Mouse (Mus musculus) forebrain, embryonic 14.5 days (tissue): ENCODE data around the gene Ptpn23. TPM values are rescaled to one million over a fixed set of nuclear protein-coding genes. Genes with fewer than 3 reads are reported as not detected.
"Not testable (repeated sequence)": the region's sequence is repeated elsewhere in the genome, so short reads cannot be mapped to it uniquely, and the experiment has no call there.

ENCODE experiments used
- ATAC-seq: fragments of 200-750 bp; cut with Nextera tagmentation; 2 replicates; pipeline ENCODE4 v1.8.0; 2017; ENCODE audit warnings: mild to moderate bottlenecking, moderate library complexity
- DNase-seq: peaks from one replicate; pipeline ENCODE4 v3.0.0-alpha.2; 2015; ENCODE audit warnings: low spot score
- H3K27ac ChIP-seq: fragments of 300-500 bp; sonication (generic); 2 replicates; pipeline ENCODE4 v1.5.1; 2014; ENCODE audit warnings: low read depth, mild to moderate bottlenecking, control low read depth, low read length, moderate library complexity
- H3K27me3 ChIP-seq: fragments of 300-500 bp; sonication (generic); replicated peaks from 2 replicates; pipeline ENCODE4 v1.6.1; 2014; ENCODE audit warnings: low read length, control low read depth, mixed read lengths; ENCODE audit not compliant: control insufficient read depth, insufficient read depth
- H3K36me3 ChIP-seq: fragments of 300-500 bp; sonication (generic); 2 replicates; pipeline ENCODE4 v1.6.1; 2014; ENCODE audit warnings: low read length, control low read depth; ENCODE audit not compliant: control insufficient read depth, insufficient read depth
- H3K4me1 ChIP-seq: fragments of 300-500 bp; sonication (generic); 2 replicates; pipeline ENCODE4 v1.6.1; 2014; ENCODE audit warnings: antibody characterized with exemption, low read length, control low read depth; ENCODE audit not compliant: control insufficient read depth, insufficient read depth
- H3K4me2 ChIP-seq: fragments of 300-500 bp; sonication (generic); 2 replicates; pipeline ENCODE4 v1.6.1; 2014; ENCODE audit warnings: mild to moderate bottlenecking, control low read depth, low read length
- H3K4me3 ChIP-seq: fragments of 300-500 bp; sonication (generic); 2 replicates; pipeline ENCODE4 v1.5.1; 2014; ENCODE audit warnings: low read depth, low read length, control low read depth
- H3K9ac ChIP-seq: fragments of 300-500 bp; sonication (generic); 2 replicates; pipeline ENCODE4 v1.6.1; 2014; ENCODE audit warnings: mild to moderate bottlenecking, low read length, control low read depth, moderate library complexity
- H3K9me3 ChIP-seq: fragments of 300-500 bp; sonication (generic); replicated peaks from 2 replicates; pipeline ENCODE4 v1.6.1; 2016; ENCODE audit warnings: low read length, control low read depth, mixed read lengths; ENCODE audit not compliant: control insufficient read depth
- WGBS: fragments of 180-500 bp; shearing (Covaris S2); extraction: QIAGEN DNeasy Blood & Tissue Kit; methylation state at CpG from one replicate; pipeline ENCODE4 v1.1.7; 2014; 5-methylcytosine and 5-hydroxymethylcytosine counted together
- polyA plus RNA-seq: library from polyadenylated mRNA; unstranded; fragments of >200 nt; fragmentation: Nextera tagmentation; extraction: Ambion mirVana; gene quantifications from 2 replicates; pipeline ENCODE4 v1.2.1, GENCODE M21; 2014

Gene Ptpn23
- polyA plus RNA-seq, 1 experiment from 2014 or later = 13.1 TPM

DNA sequence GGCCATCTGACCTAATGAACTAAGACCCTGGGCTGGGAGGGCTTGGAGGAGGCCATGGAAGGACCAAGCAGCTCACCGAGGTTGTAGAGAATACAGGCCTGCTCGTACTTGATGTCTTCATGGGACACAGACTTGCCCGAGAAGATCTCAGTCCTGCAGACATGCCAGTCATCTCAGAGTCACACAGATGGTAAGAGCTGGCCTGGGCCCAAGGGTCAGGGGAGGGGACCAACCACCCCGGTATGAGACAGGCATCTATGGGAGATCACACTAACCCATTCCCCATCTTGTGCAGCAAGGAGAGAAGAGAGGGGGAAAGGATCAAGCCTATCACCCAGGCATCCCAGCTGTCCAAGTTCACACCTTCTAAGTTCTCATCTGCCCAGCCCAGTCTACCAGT, 14.7 kb downstream of the Ptpn23 start:
- Histone ChIP-seq H3K27ac (no peak overlapping the region), H3K9ac (no peak overlapping the region), H3K4me3 (no peak overlapping the region), H3K9me3 (no peaks in the 10 kb centered on the region), H3K27me3 (no peaks in the 10 kb centered on the region), H3K4me2 (no peak overlapping the region), H3K4me1 (no peaks in the 10 kb centered on the region), H3K36me3 (peaks cover 92% of the 10 kb centered on the region)
- ATAC-seq (no peak), DNase-seq (no peak)
- WGBS = 89% methylated on average over 4 of the region's 4 CpGs

DNA sequence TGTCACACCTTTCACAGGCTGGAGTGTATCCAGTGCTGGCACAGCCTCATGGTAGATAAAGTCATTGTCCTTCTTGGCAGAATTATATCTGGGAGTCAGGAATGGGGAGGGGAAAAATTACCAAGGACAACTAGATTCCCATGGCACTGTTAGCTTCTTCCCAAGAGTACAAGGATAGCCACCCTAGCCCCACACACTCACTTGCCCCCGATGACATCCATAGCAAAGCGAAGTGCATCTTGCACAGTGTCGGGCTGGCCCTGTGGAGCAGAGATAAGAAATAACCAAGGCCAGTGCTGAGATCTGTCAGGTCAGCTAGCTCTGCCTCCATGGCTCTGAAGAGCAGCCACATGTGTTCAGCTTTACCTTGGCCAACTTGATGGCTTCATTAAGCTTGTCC, 17.2 kb downstream of the Ptpn23 start:
- no peak for ATAC-seq
- 95% methylated on average over 3 of the region's 3 CpGs for WGBS

DNA sequence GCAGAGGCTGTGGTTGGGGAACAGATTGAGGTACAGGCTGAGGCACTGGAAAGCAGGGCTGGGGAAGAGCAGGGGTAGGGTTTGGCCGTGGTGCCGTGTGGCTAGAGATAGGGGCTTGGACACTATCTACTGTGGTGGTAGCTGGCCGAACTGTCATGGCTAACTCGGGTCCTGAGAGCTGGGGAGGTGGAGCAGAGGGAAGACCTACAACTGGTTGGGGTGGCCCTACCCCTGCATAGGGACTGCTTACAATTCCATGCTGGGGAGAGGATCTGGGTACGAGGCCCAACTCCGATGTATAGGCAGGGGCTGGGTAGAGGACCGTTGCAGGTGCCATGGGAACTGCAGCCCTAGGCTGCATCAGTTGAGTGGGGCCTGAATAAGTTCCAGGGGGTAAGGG, 20.0 kb downstream of the Ptpn23 start:
- H3K9me3 ChIP-seq = no peaks in the 10 kb centered on the region
- H3K4me3 ChIP-seq = no peak overlapping the region
- H3K9ac ChIP-seq = no peak overlapping the region
- no peaks in the 10 kb centered on the region for H3K27me3 ChIP-seq
- H3K4me2 ChIP-seq = no peak overlapping the region
- ATAC-seq = no peak
- no peak overlapping the region for H3K27ac ChIP-seq
- H3K4me1 ChIP-seq = no peaks in the 10 kb centered on the region
- DNase-seq = no peak
- WGBS = 96% methylated on average over 7 of the region's 7 CpGs
- H3K36me3 ChIP-seq = peaks cover 98% of the 10 kb centered on the region

More for the DNA sequence above, 17.2 kb downstream of the Ptpn23 start:
- no peak overlapping the region for H3K27ac ChIP-seq
- no peaks in the 10 kb centered on the region for H3K4me1 ChIP-seq
- no peak overlapping the region for H3K9ac ChIP-seq
- no peaks in the 10 kb centered on the region for H3K9me3 ChIP-seq
- no peak overlapping the region for H3K4me2 ChIP-seq
- H3K4me3 ChIP-seq = no peak overlapping the region
- peaks cover 95% of the 10 kb centered on the region for H3K36me3 ChIP-seq
- no peaks in the 10 kb centered on the region for H3K27me3 ChIP-seq
- no peak for DNase-seq

DNA sequence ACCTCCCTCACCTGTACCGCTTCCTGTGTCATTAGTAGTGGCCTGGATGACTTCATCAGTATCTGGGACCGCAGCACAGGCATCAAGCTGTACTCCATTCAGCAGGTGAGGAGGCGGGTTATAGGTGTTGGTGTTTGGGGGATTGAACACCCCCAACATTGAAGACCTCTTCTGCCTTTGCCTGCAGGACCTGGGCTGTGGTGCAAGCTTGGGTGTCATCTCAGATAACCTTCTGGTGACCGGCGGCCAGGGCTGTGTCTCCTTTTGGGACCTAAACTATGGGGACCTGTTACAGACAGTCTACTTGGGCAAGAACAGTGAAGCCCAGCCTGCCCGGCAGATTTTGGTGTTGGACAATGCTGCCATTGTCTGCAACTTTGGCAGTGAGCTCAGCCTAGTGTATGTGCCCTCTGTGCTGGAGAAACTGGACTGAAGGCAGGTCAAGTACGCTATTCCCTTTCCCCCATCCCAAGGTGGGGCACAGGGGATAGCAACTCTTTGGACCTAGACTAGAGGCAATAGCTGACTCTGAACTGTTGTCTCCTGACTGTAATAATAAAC, 23.6 kb downstream of the Ptpn23 start:
- Histone ChIP-seq H3K27me3 (no peaks in the 10 kb centered on the region), H3K9me3 (no peaks in the 10 kb centered on the region), H3K4me3 (no peak overlapping the region), H3K9ac (no peak overlapping the region), H3K4me2 (no peak overlapping the region), H3K27ac (no peak overlapping the region), H3K36me3 (peaks cover 98% of the 10 kb centered on the region), H3K4me1 (no peaks in the 10 kb centered on the region)
- 86% methylated on average over 7 of the region's 7 CpGs for WGBS
- DNase-seq (no peak), ATAC-seq (no peak)

DNA sequence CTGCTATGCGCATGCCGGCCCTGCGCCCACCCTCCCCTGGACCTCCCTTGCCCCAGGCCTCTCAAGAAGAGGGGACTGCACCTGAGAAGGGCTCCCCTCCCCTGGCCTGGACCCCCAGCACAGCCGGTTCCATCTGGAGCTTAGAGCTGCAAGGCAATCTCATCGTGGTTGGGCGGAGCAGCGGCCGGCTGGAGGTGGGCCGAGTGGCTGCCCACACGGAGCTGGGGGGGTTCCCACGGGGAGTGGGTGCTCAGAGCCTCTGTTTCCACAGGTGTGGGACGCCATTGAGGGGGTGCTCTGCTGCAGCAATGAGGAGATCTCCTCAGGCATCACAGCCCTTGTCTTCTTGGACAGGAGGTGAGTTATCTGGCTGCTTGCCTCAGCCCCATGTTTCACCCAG, 26.7 kb downstream of the Ptpn23 start:
- H3K36me3 ChIP-seq = peaks cover 93% of the 10 kb centered on the region
- H3K4me3 ChIP-seq = no peak overlapping the region
- ATAC-seq = no peak
- H3K4me2 ChIP-seq = no peak overlapping the region
- no peaks in the 10 kb centered on the region for H3K9me3 ChIP-seq
- H3K27me3 ChIP-seq = no peaks in the 10 kb centered on the region
- DNase-seq = no peak
- no peak overlapping the region for H3K27ac ChIP-seq
- H3K4me1 ChIP-seq = no peaks in the 10 kb centered on the region
- WGBS = 91% methylated on average over 12 of the region's 12 CpGs
- no peak overlapping the region for H3K9ac ChIP-seq

DNA sequence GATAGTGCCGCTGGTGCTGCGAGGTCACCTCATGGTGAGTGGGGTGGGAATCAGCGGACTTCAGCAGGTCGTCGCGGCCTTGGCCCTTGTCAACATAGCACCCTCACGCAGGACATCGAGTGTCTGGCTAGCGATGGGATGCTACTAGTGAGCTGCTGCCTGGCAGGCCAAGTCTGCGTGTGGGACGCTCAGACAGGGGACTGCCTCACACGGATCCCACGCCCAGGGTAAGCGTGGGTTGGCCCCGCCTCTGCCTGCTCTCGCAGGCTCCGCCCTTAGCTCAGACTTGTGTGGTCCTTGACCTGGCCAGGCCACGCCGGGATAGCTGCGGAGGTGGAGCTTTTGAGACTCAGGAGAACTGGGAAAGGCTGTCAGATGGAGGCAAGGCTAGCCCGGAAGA, 27.4 kb downstream of the Ptpn23 start:
- Histone ChIP-seq H3K36me3 (peaks cover 90% of the 10 kb centered on the region), H3K4me3 (no peak overlapping the region), H3K9me3 (no peaks in the 10 kb centered on the region), H3K9ac (no peak overlapping the region), H3K4me1 (no peaks in the 10 kb centered on the region), H3K4me2 (no peak overlapping the region), H3K27me3 (no peaks in the 10 kb centered on the region), H3K27ac (no peak overlapping the region)
- 52% methylated on average over 21 of the region's 21 CpGs for WGBS
- ATAC-seq (no peak), DNase-seq (no peak)

DNA sequence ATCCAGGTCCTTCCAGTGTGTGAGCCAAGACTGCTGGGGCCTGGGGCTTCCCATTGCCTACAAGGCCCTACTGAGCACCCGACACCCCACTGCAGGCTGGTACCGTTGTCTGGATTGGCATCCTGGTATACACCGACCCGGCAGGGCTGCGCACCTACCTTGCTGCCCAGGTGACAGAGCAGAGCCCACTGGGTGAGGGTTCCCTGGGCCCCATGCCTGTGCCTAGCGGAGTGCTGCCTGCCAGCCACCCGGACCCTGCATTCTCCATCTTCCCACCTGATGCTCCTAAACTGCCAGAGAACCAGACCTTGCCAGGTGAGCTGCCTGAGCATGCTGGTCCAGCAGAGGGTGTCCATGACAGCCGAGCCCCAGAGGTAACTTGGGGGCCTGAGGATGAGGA, 28.7 kb downstream of the Ptpn23 start:
- ATAC-seq (no peak), DNase-seq (no peak)
- Histone ChIP-seq H3K36me3 (peaks cover 83% of the 10 kb centered on the region), H3K9me3 (no peaks in the 10 kb centered on the region), H3K4me3 (no peak overlapping the region), H3K27me3 (no peaks in the 10 kb centered on the region), H3K4me2 (no peak overlapping the region), H3K4me1 (no peaks in the 10 kb centered on the region), H3K27ac (no peak overlapping the region), H3K9ac (no peak overlapping the region)
- WGBS = 99% methylated on average over 8 of the region's 8 CpGs

DNA sequence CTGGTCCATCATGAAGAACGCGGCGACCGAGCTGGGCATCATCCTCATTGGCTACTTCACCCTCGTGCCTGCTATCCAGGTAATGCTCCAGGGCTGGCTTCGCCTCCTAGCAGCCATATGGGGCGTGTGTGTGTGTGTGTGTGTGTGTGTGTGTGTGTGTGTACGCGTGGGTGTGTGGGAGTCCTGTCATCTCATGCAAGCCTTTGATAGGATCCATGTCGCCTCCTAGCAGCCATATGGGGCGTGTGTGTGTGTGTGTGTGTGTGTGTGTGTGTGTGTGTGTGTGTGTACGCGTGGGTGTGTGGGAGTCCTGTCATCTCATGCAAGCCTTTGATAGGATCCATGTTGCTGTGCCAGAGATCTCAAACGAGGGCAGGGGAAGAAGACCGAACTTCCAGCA, 30.4 kb downstream of the Ptpn23 start:
- 86% methylated on average over 12 of the region's 15 CpGs for WGBS
- not testable (repeated sequence) for H3K27me3 ChIP-seq, ATAC-seq, H3K9ac ChIP-seq, H3K4me1 ChIP-seq, H3K27ac ChIP-seq, H3K4me3 ChIP-seq, H3K4me2 ChIP-seq, H3K9me3 ChIP-seq, DNase-seq
- H3K36me3 ChIP-seq = peaks cover 82% of the 10 kb centered on the region

DNA sequence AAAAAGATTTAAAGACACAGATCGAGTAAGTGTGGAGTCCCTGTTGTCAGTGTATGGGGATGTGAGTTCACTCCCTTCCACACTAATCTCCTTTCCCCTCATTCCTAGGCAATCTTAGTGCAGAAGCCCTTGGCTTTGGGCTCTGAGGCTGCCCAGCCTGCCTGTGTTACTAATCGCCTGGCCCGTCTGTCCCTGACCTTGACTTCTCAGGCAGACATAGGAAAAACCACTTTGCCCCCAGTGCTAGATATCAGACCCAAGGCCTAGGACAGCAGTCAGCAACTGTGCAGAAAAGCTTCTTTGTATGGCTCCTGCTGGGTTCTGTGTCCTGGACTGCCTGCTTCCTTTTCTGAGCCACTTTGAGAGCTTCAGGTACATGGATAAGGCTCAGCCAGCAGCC, 32.3 kb downstream of the Ptpn23 start:
- Histone ChIP-seq H3K4me1 (no peaks in the 10 kb centered on the region), H3K27ac (no peak overlapping the region), H3K27me3 (no peaks in the 10 kb centered on the region), H3K36me3 (peaks cover 72% of the 10 kb centered on the region), H3K9ac (no peak overlapping the region), H3K4me3 (no peak overlapping the region), H3K4me2 (no peak overlapping the region), H3K9me3 (no peaks in the 10 kb centered on the region)
- no peak for ATAC-seq
- WGBS = 97% methylated on average over 3 of the region's 3 CpGs
- no peak for DNase-seq
